Mouse (Mus musculus) cerebellum, adult 2 months (tissue): Measurements from ENCODE around the gene Abca16. TPM values are rescaled to one million over a fixed set of nuclear protein-coding genes. Genes with fewer than 3 reads are reported as not detected.

ENCODE experiments used
- DNase-seq, 2 experiments: peaks; one replicate each; pipeline ENCODE4 v3.0.0; 2021
- H3K27ac ChIP-seq: fragments of 200-500 bp; 2 replicates; pipeline ENCODE4 v1.5.1; 2012; ENCODE audit warnings: low read length, control low read depth, inconsistent platforms; ENCODE audit not compliant: insufficient read depth
- H3K27me3 ChIP-seq: fragments of 200-500 bp; 2 replicates; pipeline ENCODE4 v1.6.1; 2012; ENCODE audit warnings: inconsistent platforms, mild to moderate bottlenecking, low read length, moderate library complexity; ENCODE audit not compliant: control insufficient read depth, insufficient read depth
- H3K4me1 ChIP-seq: fragments of 200-500 bp; 2 replicates; pipeline ENCODE4 v1.6.1; 2011; ENCODE audit warnings: low read length; ENCODE audit not compliant: control insufficient read depth, insufficient read depth
- H3K4me3 ChIP-seq: fragments of 200-500 bp; replicated peaks from 2 replicates; pipeline ENCODE3; 2011; ENCODE audit warnings: mild to moderate bottlenecking, low read depth, low read length, control low read depth; ENCODE audit not compliant: insufficient read depth
- CTCF ChIP-seq: fragments of 200-500 bp; IDR thresholded peaks from 2 replicates; pipeline ENCODE4 v1.5.1; 2011; ENCODE audit warnings: low read depth, mild to moderate bottlenecking, control low read depth, low read length, moderate library complexity, borderline replicate concordance; ENCODE audit not compliant: insufficient read depth
- POLR2A ChIP-seq: fragments of 200-500 bp; IDR thresholded peaks from 2 replicates; pipeline ENCODE4 v1.6.1; 2011; ENCODE audit warnings: low read length, control low read depth, borderline replicate concordance; ENCODE audit not compliant: insufficient read depth
- WGBS: fragments of 180-500 bp; shearing (Covaris S2); methylation state at CpG from one replicate; pipeline ENCODE4 v1.1.7; 2018; 5-methylcytosine and 5-hydroxymethylcytosine counted together
- polyA plus RNA-seq: library from polyadenylated mRNA; depleted of rRNA; stranded (reverse); fragments of >200 nt; gene quantifications from 2 replicates; pipeline ENCODE4 v1.2.3, GENCODE M21; 2012; rRNA removed

The Abca16 gene
- not detected in 2 replicates for polyA plus RNA-seq

- Histone ChIP-seq H3K27ac (no peak within 1 kb of the TSS), H3K27me3 (no peaks in the 10 kb centered on the region), H3K4me3 (no peak within 1 kb of the TSS), H3K4me1 (no peaks in the 10 kb centered on the region)
- DNase-seq = no peak
- TF ChIP-seq CTCF = no peak
- TF ChIP-seq POLR2A = no peak
- WGBS = 76% methylated on average over 10 of the region's 10 CpGs
These were observed at the start of gene Abca16 for GRCm38 (mm10) chr7:120409447-120409846. Abca16 (plus strand) TSS chr7:120409647.

DNA sequence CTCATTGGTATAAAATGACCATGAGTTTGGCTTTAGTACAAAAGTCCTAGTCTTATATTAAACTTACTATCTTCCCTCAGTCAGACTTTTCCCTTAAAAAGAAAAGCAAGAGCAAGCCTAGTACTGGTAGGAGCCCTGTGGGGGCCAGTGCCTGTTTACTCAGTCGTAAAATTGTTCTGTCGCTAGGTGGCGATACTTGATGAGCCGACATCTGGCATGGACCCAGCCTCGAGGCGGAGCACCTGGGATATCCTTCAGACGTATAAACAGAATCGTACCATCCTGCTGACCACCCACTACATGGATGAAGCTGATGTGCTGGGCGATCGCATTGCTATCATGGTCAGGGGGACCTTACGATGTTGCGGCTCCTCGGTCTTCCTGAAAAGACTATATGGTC lies 48.3 kb upstream of the Abca16 start:
- Histone ChIP-seq H3K27me3 (no peaks in the 10 kb centered on the region), H3K27ac (no peak overlapping the region), H3K4me1 (no peaks in the 10 kb centered on the region; the same call in 1 of the 2 replicates), H3K4me3 (no peak overlapping the region)
- no peak for DNase-seq
- TF ChIP-seq CTCF = no peak
- no peak for TF ChIP-seq POLR2A
- 35% methylated on average over 13 of the region's 13 CpGs for WGBS

DNA sequence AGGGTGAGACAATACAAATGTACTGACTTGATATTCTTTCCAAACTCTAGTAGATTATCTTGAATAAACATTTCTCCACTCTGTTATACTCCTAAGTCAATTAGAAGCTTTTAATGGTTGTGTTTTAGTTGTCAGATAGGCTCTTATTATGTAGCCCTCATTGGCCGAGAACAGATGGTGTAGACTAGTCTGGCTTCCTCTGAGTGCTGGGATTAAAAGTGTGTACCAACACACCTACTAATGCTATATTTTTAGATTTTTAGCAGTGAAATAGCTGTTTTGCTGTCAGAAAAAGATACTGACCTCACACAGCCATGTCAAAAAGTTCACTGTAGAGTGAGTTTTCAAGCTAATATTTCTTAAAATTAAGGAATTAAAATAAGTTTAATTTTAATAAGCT lies 2.9 kb downstream of the Abca16 start:
- 93% methylated on average over 1 of the region's 1 CpGs for WGBS
- Histone ChIP-seq H3K4me3 (no peak overlapping the region), H3K27me3 (no peaks in the 10 kb centered on the region), H3K4me1 (no peaks in the 10 kb centered on the region), H3K27ac (no peak overlapping the region)
- TF ChIP-seq CTCF (no peak), POLR2A (no peak)
- DNase-seq = peak; percentile 25 to 83

- DNase-seq = no peak
- WGBS = 25% methylated on average over 3 of the region's 3 CpGs
- Histone ChIP-seq H3K27ac (no peak overlapping the region), H3K4me1 (no peaks in the 10 kb centered on the region), H3K27me3 (no peaks in the 10 kb centered on the region), H3K4me3 (no peak overlapping the region)
- TF ChIP-seq POLR2A (no peak), CTCF (no peak)
These were observed 17.2 kb downstream of the Abca16 start for GRCm38 (mm10) chr7:120426625-120427024.

DNA sequence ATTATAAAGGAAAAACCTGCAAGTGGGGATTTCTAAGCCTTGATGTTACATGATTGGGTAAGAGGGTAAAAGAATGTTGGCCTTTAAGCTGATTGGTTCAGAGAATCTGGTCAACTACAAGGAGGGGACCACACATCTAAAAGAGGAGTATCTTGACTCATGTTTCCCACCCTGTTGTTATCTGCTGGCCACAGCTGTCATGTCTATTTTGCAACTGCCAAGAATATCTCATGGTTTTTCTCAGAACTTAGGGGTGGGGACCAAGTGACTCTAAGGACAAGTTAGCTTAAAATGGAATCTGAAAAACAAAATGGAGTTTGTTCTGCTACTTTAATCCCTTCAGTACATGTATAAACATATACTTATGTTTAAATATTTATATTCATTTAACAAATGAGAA lies 22.0 kb downstream of the Abca16 start:
- no peak for DNase-seq
- no peaks in the 10 kb centered on the region for H3K4me1 ChIP-seq
- H3K27ac ChIP-seq = no peak overlapping the region
- no peaks in the 10 kb centered on the region for H3K27me3 ChIP-seq
- no peak for TF ChIP-seq CTCF
- H3K4me3 ChIP-seq = no peak overlapping the region

GRCm38 (mm10) chr7:120503891-120504662 lies 94.6 kb downstream of the Abca16 start:
- 7% methylated on average over 31 of the region's 31 CpGs for WGBS
- no peak for TF ChIP-seq POLR2A
- TF ChIP-seq CTCF = no peak
- DNase-seq = peak in 1 of 2 experiments; percentile 3
- Histone ChIP-seq H3K4me3 (no peak overlapping the region), H3K27ac (no peak overlapping the region), H3K27me3 (no peaks in the 10 kb centered on the region), H3K4me1 (no peaks in the 10 kb centered on the region)

- no peak for TF ChIP-seq CTCF
- no peak for TF ChIP-seq POLR2A
- H3K4me1 ChIP-seq = no peaks in the 10 kb centered on the region
- H3K27me3 ChIP-seq = no peaks in the 10 kb centered on the region
- no peak overlapping the region for H3K27ac ChIP-seq
- DNase-seq = no peak
- no peak overlapping the region for H3K4me3 ChIP-seq
- WGBS = 16% methylated on average over 5 of the region's 5 CpGs
These were observed 95.2 kb downstream of the Abca16 start for GRCm38 (mm10) chr7:120504663-120504979.

DNA sequence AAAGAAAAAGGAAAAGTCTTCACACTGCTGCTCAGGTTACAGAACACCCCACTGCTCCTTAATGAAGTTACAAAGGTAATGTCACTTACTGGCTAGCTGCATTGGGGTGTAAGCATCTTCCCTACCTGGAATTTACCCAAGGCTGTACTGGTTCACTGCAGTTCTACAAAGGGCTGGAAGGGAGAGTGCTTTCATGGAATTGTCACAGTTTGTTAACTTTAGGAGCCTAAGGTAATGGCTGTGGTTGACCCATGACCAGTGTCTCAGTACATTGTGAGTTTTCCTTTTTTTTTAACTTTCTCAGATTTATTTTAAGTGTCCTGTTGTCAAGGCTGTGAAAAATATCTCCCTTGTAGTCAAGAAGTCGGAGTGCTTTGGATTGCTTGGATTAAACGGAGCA lies 125.4 kb downstream of the Abca16 start:
- DNase-seq = no peak
- Histone ChIP-seq H3K4me1 (no peaks in the 10 kb centered on the region), H3K27ac (no peak overlapping the region), H3K27me3 (no peaks in the 10 kb centered on the region), H3K4me3 (no peak overlapping the region)
- TF ChIP-seq POLR2A = no peak
- 49% methylated on average over 2 of the region's 2 CpGs for WGBS
